Mouse (Mus musculus) spleen, adult 2 months (tissue): Measurements from ENCODE around the gene Mapk6. TPM values are rescaled to one million over a fixed set of nuclear protein-coding genes. Genes with fewer than 3 reads are reported as not detected.
"Not testable (repeated sequence)": the region's sequence is repeated elsewhere in the genome, so short reads cannot be mapped to it uniquely, and the experiment has no call there.

Source experiments
- DNase-seq, 2 experiments: peaks; one replicate each; pipeline versions ENCODE4 v3.0.0 to v3.0.0-alpha.2; 2012 to 2021; ENCODE audit warnings: low spot score in 2 of 2, low read depth in 1 of 2
- H3K27ac ChIP-seq: fragments of 200-500 bp; 2 replicates; pipeline ENCODE4 v1.5.1; 2012; ENCODE audit warnings: low read length, inconsistent platforms; ENCODE audit not compliant: insufficient read depth
- H3K27me3 ChIP-seq: fragments of 200-500 bp; 2 replicates; pipeline ENCODE4 v1.6.1; 2012; ENCODE audit warnings: mild to moderate bottlenecking, moderate library complexity, low read length, inconsistent platforms; ENCODE audit not compliant: control insufficient read depth, insufficient read depth
- H3K36me3 ChIP-seq: fragments of 200-500 bp; 2 replicates; pipeline ENCODE4 v1.6.1; 2012; ENCODE audit warnings: mild to moderate bottlenecking, low read length, inconsistent platforms; ENCODE audit not compliant: control insufficient read depth, insufficient read depth
- H3K4me1 ChIP-seq: fragments of 200-500 bp; 2 replicates; pipeline ENCODE4 v1.6.1; 2011; ENCODE audit warnings: inconsistent platforms; ENCODE audit not compliant: control insufficient read depth, insufficient read depth, insufficient read length
- H3K4me3 ChIP-seq: fragments of 200-500 bp; 2 replicates; pipeline ENCODE4 v1.5.1; 2011; ENCODE audit warnings: mild to moderate bottlenecking, inconsistent platforms; ENCODE audit not compliant: insufficient read depth, insufficient read length; ENCODE audit errors: extremely low read depth
- CTCF ChIP-seq: fragments of 200-500 bp; IDR thresholded peaks from 2 replicates; pipeline ENCODE4 v1.5.1; 2011; ENCODE audit warnings: mild to moderate bottlenecking, inconsistent platforms; ENCODE audit not compliant: insufficient read depth, insufficient read length, insufficient replicate concordance; ENCODE audit errors: extremely low read depth
- POLR2A ChIP-seq: fragments of 200-500 bp; IDR thresholded peaks from 2 replicates; pipeline ENCODE4 v1.6.1; 2011; ENCODE audit warnings: low read depth, low read length, inconsistent platforms
- WGBS: fragments of 180-500 bp; shearing (Covaris S2); methylation state at CpG from one replicate; pipeline ENCODE4 v1.1.7; 2018; 5-methylcytosine and 5-hydroxymethylcytosine counted together
- polyA plus RNA-seq: library from polyadenylated mRNA; depleted of rRNA; stranded (reverse); fragments of >200 nt; gene quantifications from 2 replicates; pipeline ENCODE4 v1.2.3, GENCODE M21; 2012; rRNA removed

Mapk6 gene
- 11.4 and 12.7 TPM in 2 replicates for polyA plus RNA-seq

DNA sequence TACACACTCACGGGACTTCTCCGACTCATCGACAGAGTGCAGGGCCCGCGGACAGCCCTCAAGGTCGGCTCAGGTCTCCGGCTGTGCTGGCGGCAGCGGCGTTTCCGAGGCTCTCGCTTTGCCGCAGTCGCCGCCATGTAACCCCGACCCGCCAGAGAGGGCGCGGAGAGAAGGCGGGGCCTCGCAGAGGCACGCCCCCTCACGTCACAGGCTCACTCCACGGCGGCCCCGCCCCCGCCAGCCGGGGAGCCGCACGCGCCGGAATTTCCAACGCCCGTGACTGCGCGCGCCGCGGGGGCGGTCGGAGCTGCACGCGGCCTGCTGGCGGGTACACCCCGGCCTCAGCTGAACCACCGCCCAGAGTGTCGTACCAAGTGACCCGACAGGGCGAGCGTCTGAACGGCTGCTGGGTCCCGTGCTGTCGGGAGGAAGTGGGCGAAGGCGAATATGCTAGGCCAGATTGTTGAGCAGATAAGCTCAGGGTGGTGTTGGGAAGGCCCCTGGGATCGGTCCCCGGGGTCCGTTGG lies at the start of gene Mapk6:
Gene Mapk6 (minus strand): TSS at position 154 of the 527 bp plus-strand sequence.
- under 1% methylated on average over 58 of the region's 58 CpGs for WGBS
- Histone ChIP-seq H3K27ac (peak within 1 kb of the TSS; percentile 99), H3K4me3 (peak within 1 kb of the TSS; percentile 99), H3K4me1 (peaks cover 29% of the 10 kb centered on the region; the same call in 1 of the 2 replicates), H3K27me3 (no peaks in the 10 kb centered on the region), H3K36me3 (no peaks in the 10 kb centered on the region)
- DNase-seq = peak; percentile 89 to 96
- TF ChIP-seq POLR2A = no peak; the same call in none of the 2 replicates
- no peak for TF ChIP-seq CTCF

DNA sequence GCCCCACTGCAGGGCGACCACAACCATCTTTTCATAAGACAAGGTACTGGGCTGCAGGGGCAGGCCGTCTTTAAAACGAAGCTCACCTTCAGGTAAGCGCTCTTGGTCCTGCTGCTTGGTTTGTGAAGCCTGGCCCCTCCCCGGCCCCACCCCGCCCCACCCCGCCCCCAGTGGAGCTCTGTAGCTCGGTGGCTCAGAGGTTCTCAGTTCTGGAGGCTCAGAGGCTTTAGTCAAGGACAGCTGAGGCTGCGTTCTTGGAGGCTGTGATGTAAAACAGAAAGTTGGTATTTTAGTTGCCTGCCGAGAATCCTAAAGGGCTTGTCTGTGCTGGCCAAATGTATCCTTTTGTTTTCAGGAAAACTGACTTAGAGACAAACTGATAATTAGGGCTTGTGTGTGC lies 45.9 kb upstream of the Mapk6 start:
- TF ChIP-seq CTCF (no peak), POLR2A (no peak)
- no peak overlapping the region for H3K27ac ChIP-seq
- H3K4me3 ChIP-seq = no peak overlapping the region
- no peaks in the 10 kb centered on the region for H3K4me1 ChIP-seq
- DNase-seq = no peak
- peaks cover 43% of the 10 kb centered on the region for H3K36me3 ChIP-seq
- no peaks in the 10 kb centered on the region for H3K27me3 ChIP-seq
- 95% methylated on average over 10 of the region's 10 CpGs for WGBS

DNA sequence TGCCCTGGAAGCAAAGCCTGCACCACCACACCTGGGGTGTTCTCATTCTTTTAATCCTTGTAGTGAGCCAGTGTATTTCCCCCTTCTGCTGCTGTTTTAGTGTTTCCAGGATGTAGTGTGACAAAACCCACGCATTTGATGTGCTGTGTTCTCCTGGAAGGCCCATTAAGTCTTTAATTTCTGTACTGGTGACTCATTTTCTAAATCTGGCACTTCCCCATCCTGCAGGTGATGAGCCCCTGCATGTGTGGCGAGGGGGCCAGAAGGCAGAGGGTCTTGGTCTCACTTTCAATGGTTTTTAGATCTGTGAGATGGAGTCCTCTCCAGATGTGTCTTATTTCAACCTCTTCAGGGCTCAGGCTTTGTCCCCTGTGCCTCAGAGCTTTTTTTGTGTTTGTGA lies 44.2 kb upstream of the Mapk6 start:
- TF ChIP-seq CTCF (no peak), POLR2A (no peak)
- H3K4me3 ChIP-seq = no peak overlapping the region
- peaks cover 40% of the 10 kb centered on the region for H3K36me3 ChIP-seq
- H3K27ac ChIP-seq = no peak overlapping the region
- 75% methylated on average over 2 of the region's 2 CpGs for WGBS
- no peak for DNase-seq
- H3K4me1 ChIP-seq = no peaks in the 10 kb centered on the region
- no peaks in the 10 kb centered on the region for H3K27me3 ChIP-seq

DNA sequence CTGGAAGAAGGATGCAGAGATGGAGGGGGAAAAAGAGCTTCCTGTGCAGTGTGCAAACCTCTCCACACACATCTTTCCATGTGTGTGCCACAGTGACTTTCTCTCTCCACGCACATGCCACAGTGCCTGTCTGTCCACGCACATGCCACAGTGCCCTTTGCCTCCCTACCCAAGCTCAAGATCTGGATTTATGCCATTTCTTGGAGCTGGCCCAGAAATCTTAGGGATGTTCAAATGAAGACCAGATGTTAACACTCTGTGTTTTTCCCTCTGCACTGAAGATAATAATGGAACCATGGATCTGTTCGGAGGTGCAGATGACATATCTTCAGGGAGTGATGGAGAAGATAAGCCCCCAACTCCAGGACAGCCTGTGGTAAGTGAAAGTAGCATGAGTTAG lies 38.2 kb upstream of the Mapk6 start:
- Histone ChIP-seq H3K27me3 (no peaks in the 10 kb centered on the region), H3K27ac (no peak overlapping the region), H3K4me1 (no peaks in the 10 kb centered on the region), H3K4me3 (no peak overlapping the region), H3K36me3 (peaks cover 22% of the 10 kb centered on the region)
- TF ChIP-seq CTCF (no peak), POLR2A (no peak)
- WGBS = 94% methylated on average over 3 of the region's 3 CpGs
- no peak for DNase-seq

DNA sequence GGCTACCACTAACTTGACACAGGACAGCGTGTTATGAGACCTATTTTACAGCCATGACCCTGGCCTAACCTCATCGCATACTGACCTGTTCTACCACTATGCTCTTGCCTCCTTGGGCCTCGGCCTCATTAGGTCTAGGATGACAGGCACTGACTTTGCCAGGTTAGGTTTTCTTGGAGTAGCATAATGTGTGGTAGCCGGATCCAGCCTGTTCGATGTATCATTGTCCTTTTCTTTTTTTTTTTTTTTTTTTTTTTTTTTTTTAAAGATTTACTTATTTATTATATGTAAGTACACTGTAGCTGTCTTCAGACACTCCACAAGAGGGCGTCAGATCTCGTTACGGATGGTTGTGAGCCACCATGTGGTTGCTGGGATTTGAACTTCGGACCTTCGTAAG lies 36.8 kb upstream of the Mapk6 start:
- WGBS = 89% methylated on average over 10 of the region's 10 CpGs
- not testable (repeated sequence) for H3K4me3 ChIP-seq, H3K27ac ChIP-seq, H3K27me3 ChIP-seq, DNase-seq, H3K4me1 ChIP-seq
- peaks cover 17% of the 10 kb centered on the region for H3K36me3 ChIP-seq

DNA sequence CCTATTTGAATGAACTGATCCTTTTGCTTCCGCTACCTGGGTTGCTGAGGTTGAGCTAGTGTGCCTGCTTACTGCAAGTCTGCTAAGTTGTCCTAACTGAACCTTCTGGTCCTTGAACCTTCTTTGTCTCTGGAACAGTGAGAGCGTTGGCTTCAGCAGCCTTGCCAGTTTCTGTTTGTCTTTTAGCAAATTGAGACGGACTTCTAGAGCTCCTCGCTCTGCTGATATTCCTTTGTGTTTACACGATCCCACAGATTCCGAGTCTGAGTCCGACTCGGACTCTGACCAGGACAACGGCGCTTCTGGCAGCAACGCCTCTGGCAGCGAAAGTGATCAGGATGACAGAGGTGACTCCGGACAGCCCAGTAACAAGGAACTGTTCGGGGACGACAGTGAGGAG lies 35.2 kb upstream of the Mapk6 start:
- H3K27me3 ChIP-seq = no peaks in the 10 kb centered on the region
- H3K4me3 ChIP-seq = no peak overlapping the region
- WGBS = 95% methylated on average over 15 of the region's 15 CpGs
- H3K27ac ChIP-seq = no peak overlapping the region
- peaks cover 3% of the 10 kb centered on the region; the same call in 1 of the 2 replicates for H3K4me1 ChIP-seq
- no peak for TF ChIP-seq CTCF
- no peak for TF ChIP-seq POLR2A
- peaks cover 15% of the 10 kb centered on the region for H3K36me3 ChIP-seq
- DNase-seq = no peak

DNA sequence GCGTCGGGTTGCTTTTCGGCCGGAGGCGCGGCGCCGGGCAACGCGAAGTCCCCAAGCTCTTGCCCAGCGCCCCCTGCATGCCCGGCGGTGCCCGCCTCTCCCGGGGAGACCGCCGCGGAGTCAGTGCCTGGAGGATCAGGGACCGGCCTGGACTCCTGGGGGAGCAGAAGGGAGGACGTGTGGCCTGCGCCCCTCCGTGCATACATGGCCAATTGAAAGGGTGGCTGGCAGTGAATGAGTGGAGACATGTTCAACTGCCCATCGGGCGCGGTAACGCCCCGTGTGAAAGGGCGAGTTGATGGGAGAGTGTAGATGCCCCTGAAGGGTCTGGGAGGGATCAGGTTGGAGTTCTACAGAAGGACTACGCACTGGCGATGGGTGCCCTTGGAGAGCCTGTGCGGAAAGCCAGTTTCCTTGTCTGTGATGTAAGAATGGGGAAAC lies 31.9 kb upstream of the Mapk6 start:
- Histone ChIP-seq H3K4me1 (peaks cover 3% of the 10 kb centered on the region; the same call in 1 of the 2 replicates), H3K36me3 (no peaks in the 10 kb centered on the region; the same call in none of the 2 replicates), H3K27me3 (no peaks in the 10 kb centered on the region), H3K4me3 (peak overlapping the region; percentile 91), H3K27ac (peak overlapping the region; percentile 51; the same call in 1 of the 2 replicates)
- WGBS = under 1% methylated on average over 31 of the region's 31 CpGs
- no peak for TF ChIP-seq POLR2A
- TF ChIP-seq CTCF = 0 out of 2 replicates have a peak, but pooled peaks have one; percentile 19
- no peak for DNase-seq
